Mouse (Mus musculus) heart, adult 11 months (tissue): ENCODE results near the gene Trim16.

Experiments used
- DNase-seq: peaks from one replicate; pipeline ENCODE4 v3.0.0; 2022

The Trim16 gene

GRCm38 (mm10) chr11:62820059-62820541 is at the start of gene Trim16:
TSS of gene Trim16 (plus strand) at chr11:62820231.
- peak; percentile 99 for DNase-seq

- DNase-seq, result peak; percentile 24
These were observed 43.5 kb upstream of the Trim16 start for GRCm38 (mm10) chr11:62776510-62776909.

DNA sequence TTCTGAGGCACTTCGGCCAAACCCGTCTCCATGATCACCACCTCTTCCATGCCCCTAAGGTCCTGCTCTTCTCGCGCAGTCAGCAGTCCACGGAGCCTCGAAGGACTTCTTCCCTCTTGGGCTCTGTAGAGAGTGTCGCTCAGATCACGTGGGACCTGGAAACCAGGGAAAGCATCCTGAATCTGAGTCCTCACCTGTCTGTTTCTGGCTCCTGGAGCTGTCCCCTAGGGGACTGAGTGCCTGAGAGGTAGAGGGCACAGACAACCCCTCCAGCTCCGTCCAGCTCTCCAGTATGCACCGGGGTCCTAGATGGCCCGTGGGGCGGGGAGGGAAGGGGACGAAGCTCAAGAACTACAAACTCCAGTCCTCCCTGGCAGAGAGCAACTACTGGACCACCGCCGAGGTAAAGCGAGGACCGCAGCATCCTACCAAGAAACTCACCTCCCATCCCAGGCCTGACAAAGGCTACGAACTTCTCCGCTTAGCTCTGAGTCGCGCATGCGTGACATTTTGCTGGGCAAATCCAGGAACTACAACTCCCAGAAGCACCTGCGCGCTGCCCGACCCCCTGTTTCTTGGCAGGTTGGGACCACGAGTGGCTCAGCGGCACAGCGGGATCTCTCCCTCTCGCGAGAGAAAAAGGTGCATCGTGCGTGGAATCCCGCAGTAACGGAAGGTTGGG is 31.0 kb upstream of the Trim16 start, which contains the start of gene Zfp286:
Gene Zfp286 (minus strand): TSS at position 528 of the 682 bp plus-strand sequence.
- peak; percentile 98 for DNase-seq

DNA sequence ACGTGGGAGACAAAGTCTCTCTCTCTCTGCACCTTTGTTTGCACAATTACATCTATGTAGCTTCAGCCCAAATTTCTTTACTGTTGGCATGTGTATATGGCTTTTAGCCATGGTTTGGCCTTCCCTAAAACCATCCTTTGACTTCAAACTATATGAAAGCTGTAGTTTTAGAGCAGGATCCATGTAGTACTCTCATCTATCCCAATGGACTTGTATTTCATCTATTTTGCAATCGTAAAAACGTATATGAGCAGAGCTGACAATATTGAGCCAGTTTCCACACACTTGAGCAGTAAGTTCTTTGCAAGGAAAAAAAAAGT is 30.5 kb upstream of the Trim16 start:
- no peak for DNase-seq

DNA sequence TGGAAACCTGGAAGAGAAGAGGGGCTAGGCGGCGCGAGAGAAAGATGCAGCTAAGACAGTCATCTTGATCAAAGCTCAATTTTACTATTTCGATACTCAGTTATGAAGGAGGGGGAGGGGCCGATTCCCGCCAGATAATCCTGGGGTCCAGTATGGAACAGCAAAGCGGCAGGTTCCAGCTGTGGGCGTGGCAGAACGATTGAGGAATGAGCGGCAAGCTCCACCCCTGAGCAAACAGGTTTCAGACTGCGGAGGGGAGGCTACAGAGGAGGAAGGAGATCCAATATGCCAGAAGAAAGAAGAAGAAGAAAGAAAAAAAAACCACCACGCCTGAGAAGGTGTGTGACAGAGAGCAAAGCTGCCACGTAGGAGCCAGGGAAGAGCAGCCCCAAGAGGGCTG is 15.9 kb upstream of the Trim16 start:
- no peak for DNase-seq

DNA sequence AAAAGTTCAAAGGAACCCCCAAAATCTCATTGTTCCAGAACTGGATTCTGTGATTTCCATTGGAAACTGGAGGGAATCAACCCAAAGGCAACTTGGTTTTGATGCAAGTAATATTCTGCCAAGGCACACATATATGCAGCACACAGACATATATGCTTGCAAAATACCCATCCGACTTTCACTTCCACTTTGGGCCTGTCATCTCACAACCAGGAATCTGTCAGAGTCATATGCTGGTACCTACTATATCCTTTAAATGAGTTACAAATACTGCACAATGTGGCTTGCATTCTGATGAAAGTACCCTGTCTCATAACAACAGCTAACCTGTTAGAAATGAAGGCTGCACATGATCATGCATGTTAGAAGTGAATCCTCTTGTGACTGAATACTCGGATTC is 12.1 kb upstream of the Trim16 start:
- DNase-seq, result no peak

DNA sequence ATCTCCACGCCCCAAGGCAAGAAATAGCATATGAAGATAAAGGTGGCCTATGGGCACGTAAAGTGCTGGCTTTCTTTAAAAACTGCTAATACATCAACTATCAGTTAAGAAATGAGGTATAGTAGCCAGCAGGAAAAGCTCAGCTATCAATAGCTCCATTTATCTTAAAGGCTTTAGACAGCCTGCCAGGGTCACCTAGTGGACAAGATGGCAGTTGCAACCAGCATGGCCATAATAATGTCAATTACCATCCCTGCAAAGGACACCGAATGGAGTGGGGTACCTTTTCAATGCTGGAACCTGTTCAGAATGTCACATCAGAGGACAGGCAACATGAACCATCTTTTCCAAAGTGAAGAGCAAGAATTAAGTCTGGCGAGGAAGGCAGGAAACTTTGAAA is 10.8 kb upstream of the Trim16 start:
- no peak for DNase-seq

DNA sequence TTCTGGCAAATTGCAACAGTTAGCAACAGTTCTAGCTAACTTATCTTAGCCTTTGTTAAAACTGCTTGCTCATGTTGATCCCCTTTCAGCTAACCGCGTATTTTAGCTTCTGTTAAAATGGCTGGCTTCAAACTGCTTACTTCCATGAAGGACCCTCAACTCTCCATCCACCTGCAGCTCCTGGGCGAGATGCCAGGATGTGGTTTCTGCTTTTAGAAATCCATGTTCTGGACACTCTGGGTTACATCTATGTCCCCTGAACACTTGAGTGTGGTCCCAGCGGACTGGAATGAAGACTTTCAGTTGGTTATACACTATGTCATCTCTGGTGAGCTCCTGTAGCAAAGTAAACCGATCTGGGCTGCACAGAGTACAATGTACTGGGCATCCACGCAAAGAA is 7.8 kb upstream of the Trim16 start:
- DNase-seq, result no peak

DNA sequence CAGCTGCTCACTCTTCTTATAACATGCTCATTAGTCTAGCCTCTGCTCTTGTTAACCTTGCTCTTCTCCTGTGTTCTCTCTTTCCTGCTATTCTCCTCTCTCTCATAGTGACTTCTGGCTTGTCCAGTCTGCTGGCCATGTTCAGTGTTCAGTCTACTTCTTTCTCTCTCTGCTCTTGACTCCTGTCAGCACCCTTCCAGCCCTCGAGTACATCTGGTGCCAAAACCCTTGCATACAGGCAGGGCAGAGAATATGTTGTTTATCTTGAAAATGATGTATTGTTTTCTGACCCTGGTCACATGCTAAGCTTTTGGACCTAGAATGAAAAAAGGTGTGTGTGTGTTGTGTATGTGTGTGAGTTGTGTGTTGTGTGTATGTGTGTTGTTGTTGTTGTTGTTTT is 6.5 kb upstream of the Trim16 start:
- no peak for DNase-seq

DNA sequence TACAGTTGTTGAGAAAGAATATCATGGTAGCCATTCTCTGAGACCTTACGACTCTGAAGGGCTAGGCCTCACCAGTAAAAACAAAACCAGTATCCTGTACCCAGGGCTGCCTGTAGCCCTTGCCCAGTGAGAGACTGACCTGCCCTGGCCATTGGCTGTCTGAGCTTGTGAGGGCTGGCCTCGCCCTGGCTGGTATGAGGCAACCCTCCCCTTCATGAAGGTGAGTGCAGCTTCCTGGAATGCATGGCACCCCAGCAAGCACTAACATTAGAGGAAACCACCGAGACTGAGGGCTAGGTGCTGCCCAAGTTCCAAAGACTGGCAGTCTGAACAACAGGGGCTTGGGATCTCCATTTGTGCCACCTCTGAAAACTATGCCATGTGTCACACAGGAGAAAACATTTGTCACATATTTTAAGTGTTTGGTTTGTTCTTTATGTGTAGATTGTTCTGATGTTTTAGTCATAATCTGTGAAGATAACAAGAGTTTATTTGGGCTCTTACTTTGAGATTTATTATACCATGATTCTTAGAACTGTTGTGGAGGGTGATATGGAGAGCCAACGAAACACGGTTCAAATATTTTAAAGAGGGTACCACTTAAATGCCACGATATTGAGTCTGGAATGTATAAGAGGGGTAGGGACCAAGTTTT is 5.9 kb upstream of the Trim16 start:
- DNase-seq, result no peak

DNA sequence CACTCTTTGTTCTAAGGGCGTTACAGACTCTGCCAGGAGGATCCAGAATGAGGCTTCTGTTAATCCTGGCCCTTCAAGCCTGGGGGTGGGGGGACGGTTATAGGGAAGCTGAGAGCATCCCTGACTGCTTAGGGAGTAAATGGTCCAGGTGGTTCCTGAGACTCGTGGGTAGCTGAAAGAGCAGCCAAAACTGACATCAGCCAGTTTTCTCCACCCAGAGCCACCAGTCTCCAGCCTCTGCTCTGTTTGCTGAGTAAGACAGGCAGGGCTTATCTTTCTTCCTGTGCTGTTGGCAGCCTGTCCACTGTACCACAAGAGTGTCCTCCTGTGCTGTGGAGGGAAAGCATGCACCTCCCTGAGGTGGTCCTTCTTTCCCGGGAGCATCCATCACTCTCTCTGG is 5.4 kb upstream of the Trim16 start:
- no peak for DNase-seq

DNA sequence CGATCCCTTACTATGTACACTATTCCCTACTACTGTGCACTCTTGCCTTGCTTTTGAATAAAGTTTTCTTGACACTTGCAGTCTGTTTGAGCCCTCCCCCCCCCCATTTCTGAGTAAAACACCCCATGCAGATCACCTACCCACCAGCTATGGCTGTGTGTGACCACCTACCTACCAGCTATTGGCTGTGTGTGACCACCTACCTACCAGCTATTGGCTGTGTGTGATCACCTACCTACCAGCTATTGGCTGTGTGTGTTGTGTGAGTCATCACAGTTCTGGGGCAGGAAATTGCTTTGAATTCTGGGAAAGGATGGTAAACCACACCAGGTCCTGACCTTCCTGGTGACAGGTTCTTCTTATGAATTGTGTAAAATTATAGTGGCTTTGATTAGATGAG is 4.6 kb upstream of the Trim16 start:
- DNase-seq, result no peak

- DNase-seq, result no peak
These were observed 3.4 kb upstream of the Trim16 start for GRCm38 (mm10) chr11:62816591-62816990.

- DNase-seq, result peak; percentile 90
These were observed 858 bp upstream of the Trim16 start for GRCm38 (mm10) chr11:62819059-62819686.

DNA sequence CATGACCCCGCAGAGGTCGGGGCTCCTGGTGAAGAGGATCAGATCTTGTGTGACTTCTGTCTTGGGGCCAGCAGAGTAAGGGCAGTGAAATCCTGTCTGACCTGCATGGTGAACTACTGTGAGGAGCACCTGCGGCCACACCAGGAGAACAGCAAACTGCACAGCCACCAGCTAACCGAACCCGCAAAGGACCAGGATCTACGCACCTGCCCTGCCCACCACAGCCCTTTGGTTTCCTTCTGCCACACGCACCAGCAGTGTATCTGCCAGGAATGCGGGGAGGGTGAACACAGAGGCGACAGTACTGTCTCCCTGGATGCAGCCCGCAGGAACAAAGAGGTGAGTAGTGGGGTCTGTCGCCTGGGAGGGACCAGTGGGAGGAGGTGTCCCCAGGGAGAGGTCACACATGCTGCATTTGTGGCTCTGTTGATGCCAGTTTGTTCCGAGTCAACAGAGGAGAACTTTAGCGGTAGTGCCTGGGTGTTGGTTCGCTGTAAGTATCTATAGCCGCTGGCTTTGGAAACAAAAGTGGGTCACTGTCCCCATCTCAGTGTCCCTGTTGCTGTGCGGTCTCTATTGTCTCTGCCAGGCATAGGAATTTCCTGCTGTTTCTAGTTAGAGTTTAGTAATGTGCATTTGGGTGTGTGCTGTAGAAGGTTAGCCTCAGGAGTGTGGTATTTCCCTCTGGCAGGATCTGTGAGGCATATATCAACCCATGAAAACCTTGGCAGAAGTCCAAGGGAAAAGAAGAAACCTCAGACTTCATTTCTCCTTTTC is 818 bp downstream of the Trim16 start:
- peak; percentile 96 for DNase-seq

- peak; percentile 97 for DNase-seq
These were observed 1.9 kb downstream of the Trim16 start for GRCm38 (mm10) chr11:62821893-62822292.

DNA sequence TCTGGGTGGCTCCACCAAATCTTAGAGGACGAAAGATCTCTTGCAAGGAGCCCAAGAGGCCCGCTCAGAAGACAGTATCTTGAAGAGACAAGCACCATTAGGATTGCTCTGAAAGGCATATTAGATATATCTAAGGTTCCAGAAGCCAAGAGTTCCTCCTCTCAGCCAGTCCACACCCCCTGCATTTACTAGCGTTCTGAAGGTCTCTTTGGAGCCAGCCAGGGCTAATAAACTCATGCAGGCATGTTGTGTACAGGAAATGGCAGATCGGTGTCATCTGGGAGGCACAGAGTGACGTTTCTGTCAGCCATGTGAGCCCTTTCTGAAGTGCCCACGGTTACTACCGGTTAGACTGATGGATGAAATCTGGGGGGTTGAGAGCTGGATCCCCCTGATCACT is 4.2 kb downstream of the Trim16 start:
- peak; percentile 80 for DNase-seq

DNA sequence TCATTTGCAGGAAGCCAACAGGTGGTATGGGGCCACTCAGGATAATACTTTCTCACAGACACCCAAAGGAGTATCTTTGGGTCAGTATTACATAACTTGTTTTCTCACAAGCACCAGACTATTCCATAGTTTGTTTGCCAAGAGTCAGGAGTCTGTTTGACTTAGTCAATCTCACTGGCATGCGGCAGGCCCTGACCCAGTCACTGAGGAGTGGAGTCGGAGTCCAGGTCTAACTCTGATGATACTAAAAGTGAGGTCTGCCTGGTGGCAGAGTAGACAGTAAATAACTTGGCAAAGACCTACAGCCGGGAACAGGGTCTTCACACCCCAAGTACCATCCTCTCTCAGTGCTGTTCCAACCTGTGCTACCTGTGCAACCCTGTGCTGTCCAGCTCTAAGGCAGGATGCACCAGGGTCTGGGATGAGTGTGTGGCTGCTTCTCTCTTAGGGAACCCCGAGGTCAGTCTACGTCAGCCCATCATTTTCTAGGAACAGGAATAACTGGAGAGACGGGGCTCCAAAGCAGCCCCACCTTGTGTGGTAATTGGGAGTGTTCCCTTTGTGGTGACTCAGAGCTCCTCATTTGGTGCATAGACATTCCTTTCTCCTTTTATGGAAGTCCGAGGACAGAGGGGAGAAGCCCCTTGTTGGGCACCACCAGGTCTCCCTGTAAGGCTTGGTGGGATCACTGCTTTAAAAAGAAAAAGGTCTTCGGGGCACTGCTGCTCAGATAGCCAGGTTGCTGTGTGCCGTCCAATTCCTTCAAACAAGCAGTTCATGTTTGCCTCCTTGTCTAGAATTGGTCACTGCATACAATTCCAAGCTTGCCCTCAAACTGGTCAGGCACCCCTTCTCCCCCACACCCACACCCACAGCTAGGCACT is 5.4 kb downstream of the Trim16 start:
- peak; percentile 86 for DNase-seq

- no peak for DNase-seq
These were observed 6.2 kb downstream of the Trim16 start for GRCm38 (mm10) chr11:62826106-62826733.

GRCm38 (mm10) chr11:62827135-62827534 is 7.1 kb downstream of the Trim16 start:
- no peak for DNase-seq

DNA sequence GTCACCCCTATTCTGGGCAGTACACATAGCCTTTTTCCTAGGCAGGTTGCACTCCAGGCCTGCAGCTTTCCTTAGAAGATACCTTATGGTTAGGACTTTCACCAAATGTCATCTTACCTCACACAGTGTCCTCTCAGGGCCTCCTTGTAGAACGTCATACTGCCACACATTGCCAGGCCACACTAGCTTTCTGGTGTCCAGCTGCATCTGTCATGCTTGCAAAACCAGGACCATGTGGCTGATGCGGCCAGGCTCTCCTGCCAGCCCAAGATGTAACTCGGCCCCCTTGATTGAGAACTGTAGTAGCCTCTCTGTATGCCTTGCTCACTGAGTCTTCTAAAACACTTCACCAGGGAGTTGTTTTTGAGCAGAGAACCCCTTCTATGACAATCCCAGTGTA is 7.9 kb downstream of the Trim16 start:
- DNase-seq, result no peak

- DNase-seq, result no peak
These were observed 10.4 kb downstream of the Trim16 start for GRCm38 (mm10) chr11:62830387-62830786.
